Mouse (Mus musculus) lung, postnatal 14 days (tissue): Measurements from ENCODE around the gene Atp2a3.
A peak's percentile ranks its signal among the peaks of the same experiment; 100 is the strongest.

Experiments
- DNase-seq: peaks from one replicate; pipeline ENCODE4 v3.0.0; 2021

The Atp2a3 gene

GRCm38 (mm10) chr11:73007698-73008481 lies 46.9 kb downstream of the Atp2a3 start:
- peak; percentile 78 for DNase-seq

GRCm38 (mm10) chr11:73008826-73009225 lies 47.9 kb downstream of the Atp2a3 start:
- DNase-seq, result no peak

GRCm38 (mm10) chr11:73009531-73010274 lies 48.7 kb downstream of the Atp2a3 start:
- DNase-seq, result no peak

- no peak for DNase-seq
Observed at GRCm38 (mm10) chr11:73013981-73014380, 53.0 kb downstream of the Atp2a3 start.

- DNase-seq, result no peak
Observed at GRCm38 (mm10) chr11:73014831-73015344, 53.9 kb downstream of the Atp2a3 start.

- peak; percentile 40 for DNase-seq
Observed at GRCm38 (mm10) chr11:73015391-73016102, 54.6 kb downstream of the Atp2a3 start.

- DNase-seq, result no peak
Observed at GRCm38 (mm10) chr11:73016103-73016420, 55.1 kb downstream of the Atp2a3 start.

- peak; percentile 92 for DNase-seq
Observed at GRCm38 (mm10) chr11:73018471-73019146, 57.6 kb downstream of the Atp2a3 start, which contains the start of gene Camkk1. TSS of gene Camkk1 (plus strand) at chr11:73019008.

- peak; percentile 46 for DNase-seq
Observed at GRCm38 (mm10) chr11:73019147-73019795, 58.3 kb downstream of the Atp2a3 start.

- DNase-seq, result no peak
Observed at GRCm38 (mm10) chr11:73020953-73021800, 60.2 kb downstream of the Atp2a3 start.

GRCm38 (mm10) chr11:73023099-73023498 lies 62.1 kb downstream of the Atp2a3 start:
- peak; percentile 42 for DNase-seq

- DNase-seq, result no peak
Observed at GRCm38 (mm10) chr11:73023827-73024226, 62.9 kb downstream of the Atp2a3 start.

GRCm38 (mm10) chr11:73024236-73024904 lies 63.4 kb downstream of the Atp2a3 start:
- peak; percentile 31 for DNase-seq

- peak; percentile 54 for DNase-seq
Observed at GRCm38 (mm10) chr11:73026961-73027360, 66.0 kb downstream of the Atp2a3 start.

GRCm38 (mm10) chr11:73030821-73031498 lies 70.0 kb downstream of the Atp2a3 start:
- DNase-seq, result peak; percentile 88

- no peak for DNase-seq
Observed at GRCm38 (mm10) chr11:73031536-73031935, 70.6 kb downstream of the Atp2a3 start.

- DNase-seq, result no peak
Observed at GRCm38 (mm10) chr11:73036077-73036476, 75.1 kb downstream of the Atp2a3 start.

- DNase-seq, result no peak
Observed at GRCm38 (mm10) chr11:73036889-73037288, 75.9 kb downstream of the Atp2a3 start.

GRCm38 (mm10) chr11:73037691-73038090 lies 76.7 kb downstream of the Atp2a3 start:
- DNase-seq, result no peak
